Mouse (Mus musculus): ENCODE data around the gene Ankrd55. TPM values are rescaled to one million over a fixed set of nuclear protein-coding genes. Genes with fewer than 3 reads are reported as not detected.

Gene Ankrd55
- polyA plus RNA-seq, 2 experiments from 2014 or later, result 12.1 to 14.6 TPM

GRCm38 (mm10) chr13:112345542-112345941 lies 57.3 kb downstream of the Ankrd55 start:
- no peak for ATAC-seq

DNA sequence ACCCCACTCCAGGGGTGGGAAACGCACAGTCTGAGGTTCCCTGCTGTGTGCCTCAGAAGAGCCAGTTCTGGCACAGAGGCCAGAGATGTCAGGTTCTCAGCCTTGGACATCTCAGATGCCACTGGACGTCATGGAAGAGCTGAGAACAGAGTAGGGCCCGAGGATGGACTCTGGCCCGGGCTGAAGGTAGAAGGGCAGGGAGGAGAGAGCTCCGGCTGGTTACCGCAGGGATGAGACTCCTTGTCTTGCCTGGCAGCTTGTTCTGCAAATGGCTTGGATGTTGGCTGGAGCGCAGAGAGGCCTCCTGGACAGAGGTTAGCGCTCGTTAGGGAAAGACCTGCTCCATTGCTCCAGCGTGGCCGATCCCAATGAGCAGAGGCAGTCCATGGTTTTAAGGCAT lies 57.8 kb downstream of the Ankrd55 start:
- ATAC-seq, result no peak

DNA sequence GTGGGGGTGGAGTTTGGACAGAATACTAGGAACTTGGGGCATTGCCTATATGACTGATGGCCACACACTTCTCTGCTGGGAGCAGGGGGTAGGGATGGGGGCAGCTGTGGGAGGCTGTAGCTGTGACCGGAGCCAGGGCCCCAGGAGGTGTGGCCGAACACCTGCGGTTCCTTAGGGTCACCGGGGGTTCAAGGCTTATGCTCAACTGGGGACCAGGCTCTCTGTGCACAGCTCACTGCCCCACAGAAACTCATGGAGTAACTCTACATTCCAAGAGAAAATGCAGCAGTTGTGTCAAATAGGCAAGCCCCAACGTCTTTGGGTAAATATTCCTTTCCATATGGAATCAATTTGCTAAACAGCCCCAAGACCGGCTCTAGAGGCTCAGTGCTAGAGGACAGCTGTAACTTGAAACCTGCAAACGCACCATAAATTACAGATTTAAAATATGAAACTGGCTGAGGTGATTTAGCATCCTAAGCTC lies 58.5 kb downstream of the Ankrd55 start:
- no peak for ATAC-seq

DNA sequence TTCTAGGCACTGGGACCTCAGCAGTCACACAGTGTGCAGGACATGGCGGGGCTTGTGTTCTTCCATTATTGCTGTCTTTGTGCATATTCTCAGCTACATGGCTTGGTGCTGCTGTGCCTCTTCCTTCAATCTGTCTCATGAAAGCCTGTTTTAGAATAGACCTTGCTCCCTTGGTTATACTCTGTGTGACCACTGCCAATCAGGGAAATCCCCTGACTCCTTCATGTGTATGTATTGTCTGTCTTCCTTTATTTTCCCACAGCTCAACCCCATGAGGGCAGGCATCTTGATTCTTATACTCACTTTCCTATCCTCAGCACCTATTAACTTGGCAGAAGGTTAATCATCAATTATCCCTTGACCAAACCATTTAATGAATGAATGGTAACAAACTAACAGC lies 60.0 kb downstream of the Ankrd55 start:
- no peak for ATAC-seq

DNA sequence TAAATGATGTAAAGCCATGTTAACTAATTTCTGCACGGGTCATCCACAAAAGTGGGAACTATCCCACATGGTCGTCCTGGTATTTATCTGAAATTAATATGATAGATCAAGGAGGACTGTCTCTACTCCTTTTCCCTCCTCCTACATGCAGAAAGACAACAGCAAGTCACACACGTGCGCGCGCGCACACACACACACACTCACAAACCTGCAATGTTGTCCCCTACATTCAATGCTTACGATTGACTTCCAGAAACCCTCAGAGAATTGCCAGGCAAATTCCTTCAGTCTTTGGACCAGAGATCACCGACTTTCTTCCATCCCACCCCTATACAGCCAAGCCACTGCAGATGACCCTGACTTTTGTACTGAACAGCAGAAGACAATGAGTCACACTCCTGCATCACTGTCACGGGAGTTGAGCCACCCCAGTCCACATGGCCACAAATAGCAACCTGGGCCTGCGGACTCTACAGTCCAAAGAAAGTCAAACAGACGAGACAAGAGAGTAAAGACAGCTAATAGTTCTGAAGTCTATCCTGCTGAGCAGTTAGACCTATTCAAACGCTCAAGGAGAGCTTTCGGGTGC lies 60.7 kb downstream of the Ankrd55 start:
- no peak for ATAC-seq

- ATAC-seq, result no peak
Observed at GRCm38 (mm10) chr13:112349500-112349899, 61.2 kb downstream of the Ankrd55 start.

GRCm38 (mm10) chr13:112351943-112352342 lies 63.7 kb downstream of the Ankrd55 start:
- no peak for ATAC-seq

DNA sequence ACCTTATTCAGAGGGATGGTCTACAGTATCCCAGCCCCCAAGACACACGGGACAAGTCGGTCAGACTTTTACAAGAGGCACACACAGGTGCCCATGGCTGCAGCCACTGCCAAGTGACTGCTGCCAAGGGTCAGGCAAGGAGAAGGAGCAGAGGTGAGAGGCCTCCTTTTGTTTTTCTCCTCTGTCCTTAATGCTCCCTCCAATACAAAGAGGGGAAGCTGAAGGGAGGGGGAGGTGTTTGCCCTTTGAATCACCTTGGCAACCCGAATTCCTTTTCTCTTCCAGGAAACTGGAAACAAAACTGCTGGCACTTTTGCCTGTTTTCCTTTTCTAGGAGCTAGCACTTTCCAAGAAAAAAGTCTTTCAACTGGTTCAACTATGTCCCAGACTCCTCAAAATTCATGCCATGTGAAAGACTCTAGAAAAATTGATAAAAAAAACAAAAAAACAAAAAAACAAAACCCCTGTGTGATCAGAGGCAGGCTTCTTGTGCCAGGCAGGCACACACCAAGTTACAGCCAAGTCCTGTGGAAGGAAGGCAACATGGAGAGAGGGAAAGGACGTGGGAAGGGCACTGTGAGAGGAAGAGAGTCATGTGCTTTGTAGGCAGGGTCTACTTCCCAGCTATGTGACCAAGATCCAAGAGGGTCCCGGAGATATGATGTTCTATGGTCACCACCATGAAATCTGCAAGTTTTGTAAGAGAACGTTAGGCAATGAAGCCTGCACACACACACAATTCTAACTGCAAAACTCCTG lies 66.0 kb downstream of the Ankrd55 start:
- ATAC-seq, result no peak

DNA sequence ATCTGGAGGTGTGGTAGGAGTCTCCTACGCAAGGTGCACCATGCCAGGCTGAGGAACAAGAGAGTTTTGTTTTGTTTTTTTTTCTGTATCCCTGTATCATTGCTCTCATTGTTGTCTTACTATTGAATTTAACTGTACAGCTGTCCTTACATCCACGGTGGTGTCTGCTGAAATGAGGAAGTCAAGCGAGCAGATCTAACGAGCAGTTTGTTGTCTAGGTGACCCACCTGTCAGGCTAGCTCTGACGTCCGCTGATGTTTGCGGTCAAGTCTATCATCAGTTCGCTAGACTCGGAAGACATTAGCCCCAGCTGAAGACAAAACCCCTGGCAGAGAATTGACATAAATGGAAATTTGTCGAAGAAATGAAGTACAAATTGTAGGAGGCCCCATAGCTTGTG lies 66.7 kb downstream of the Ankrd55 start:
- ATAC-seq, result peak; percentile 78

GRCm38 (mm10) chr13:112355794-112356486 lies 67.7 kb downstream of the Ankrd55 start:
- peak; percentile 44 for ATAC-seq

GRCm38 (mm10) chr13:112361575-112361974 lies 73.3 kb downstream of the Ankrd55 start:
- ATAC-seq, result no peak

DNA sequence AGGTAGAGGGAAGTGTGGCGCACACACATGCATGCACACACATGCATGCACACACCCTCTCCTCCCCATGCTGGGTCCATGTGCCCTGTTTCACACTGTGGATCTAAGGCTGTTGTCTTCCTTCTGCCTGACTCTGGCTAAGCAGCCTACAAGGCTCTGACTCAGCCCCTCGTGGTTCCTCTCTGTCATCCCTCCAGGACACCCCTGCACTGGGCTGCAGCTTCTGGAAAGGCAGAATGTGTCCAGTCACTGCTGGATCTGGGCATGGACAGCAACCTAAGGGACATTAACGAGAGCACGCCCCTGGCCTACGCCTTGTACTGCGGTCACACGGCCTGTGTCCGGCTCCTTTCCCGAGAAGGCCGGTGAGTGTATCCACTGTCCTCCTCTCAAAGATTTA lies 75.0 kb downstream of the Ankrd55 start:
- no peak for ATAC-seq

DNA sequence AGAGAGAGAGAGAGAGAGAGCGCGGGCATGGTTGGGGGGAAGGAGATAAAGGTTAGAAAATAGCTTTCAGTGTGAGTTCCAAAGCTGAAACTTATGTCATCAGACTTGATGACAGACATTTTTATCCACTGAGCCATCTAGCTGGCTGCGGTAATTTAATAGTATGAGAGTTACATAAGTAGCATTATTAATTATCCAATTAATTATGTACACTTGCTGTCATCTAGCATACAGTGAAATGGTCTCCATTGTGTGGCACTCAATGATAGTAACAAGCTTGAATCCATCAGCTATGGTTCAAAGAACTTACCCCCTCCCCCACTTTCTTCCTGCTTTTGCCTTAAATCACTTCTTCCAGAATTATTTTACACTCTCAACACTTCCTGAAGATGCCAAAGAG lies 75.5 kb downstream of the Ankrd55 start:
- ATAC-seq, result no peak

- ATAC-seq, result no peak
Observed at GRCm38 (mm10) chr13:112364698-112365097, 76.4 kb downstream of the Ankrd55 start.

DNA sequence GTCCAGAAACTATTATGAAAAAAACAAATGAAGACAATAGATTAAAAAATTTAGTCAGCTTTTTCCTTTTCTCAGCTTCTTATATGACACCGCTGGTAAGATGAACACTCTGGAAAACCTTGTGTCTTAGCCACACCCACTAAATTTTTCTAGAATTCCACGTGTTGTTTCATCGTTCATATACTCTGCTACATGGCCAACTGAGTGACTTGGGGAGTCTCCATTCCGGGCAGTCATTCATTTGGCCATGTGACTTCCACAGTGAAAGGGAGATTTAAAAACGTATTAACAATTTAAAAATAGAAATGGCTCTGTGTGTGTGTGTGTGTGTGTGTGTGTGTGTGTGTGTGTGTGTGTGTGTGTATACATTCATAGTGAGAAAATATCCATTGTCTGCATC lies 77.1 kb downstream of the Ankrd55 start:
- ATAC-seq, result no peak

GRCm38 (mm10) chr13:112365762-112366161 lies 77.5 kb downstream of the Ankrd55 start:
- ATAC-seq, result no peak

DNA sequence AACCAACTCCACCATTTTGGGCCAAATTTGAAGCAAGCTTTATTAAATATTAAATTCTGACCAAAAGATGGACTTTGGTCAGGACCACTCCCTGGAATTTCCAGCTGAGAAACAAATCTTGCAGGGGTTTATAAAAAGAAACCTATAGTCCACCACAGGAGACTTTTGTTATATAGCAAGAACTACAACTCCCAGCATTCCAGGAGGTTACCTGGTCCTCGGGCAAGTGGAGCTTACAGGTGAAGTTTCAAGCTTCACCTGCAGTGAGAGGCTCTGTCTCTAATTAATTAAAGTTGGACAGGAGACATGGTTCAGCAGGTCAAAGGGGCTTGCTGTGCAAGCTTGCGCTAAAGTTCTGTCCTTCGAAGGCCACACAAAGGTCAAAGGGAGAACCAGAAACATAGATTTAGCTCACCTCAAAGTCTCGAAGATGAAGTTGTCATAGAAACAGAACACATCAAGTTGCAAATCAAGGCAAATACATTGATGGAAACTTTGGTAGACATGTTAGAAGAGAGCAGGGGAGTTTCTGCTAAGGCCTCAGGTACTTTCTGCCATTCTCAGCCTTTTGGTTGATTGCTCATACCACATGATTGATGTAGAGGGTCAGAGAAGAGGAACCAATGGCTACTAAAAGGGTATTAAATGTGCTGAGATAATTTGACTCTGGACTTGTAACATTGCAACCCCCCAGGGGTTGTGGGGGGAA lies 78.2 kb downstream of the Ankrd55 start:
- peak; percentile 29 for ATAC-seq

GRCm38 (mm10) chr13:112371729-112372128 lies 83.5 kb downstream of the Ankrd55 start:
- no peak for ATAC-seq

- ATAC-seq, result peak; percentile 45
Observed at GRCm38 (mm10) chr13:112375766-112376165, 87.5 kb downstream of the Ankrd55 start.

- ATAC-seq, result no peak
Observed at GRCm38 (mm10) chr13:112378782-112379305, 90.6 kb downstream of the Ankrd55 start.

DNA sequence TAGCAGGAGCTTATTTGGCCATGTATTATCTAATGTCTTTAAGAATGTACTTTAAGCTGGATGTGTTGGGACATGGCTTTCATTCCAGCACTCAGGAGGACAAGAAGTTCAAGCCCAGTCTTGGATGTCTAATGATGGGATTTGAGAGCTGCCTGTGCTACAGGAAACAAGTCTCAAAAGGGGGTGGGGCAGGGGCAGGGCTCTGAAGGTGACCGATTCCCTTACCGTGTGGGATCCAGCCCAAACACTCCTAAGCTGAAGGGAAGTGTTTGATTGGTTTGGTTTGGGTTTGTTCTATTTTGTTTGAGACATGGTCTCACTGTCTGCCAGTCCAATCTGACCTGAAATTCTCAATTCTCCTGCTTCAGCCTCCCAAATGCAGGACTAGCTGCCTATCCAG lies 93.2 kb downstream of the Ankrd55 start:
- ATAC-seq, result no peak

GRCm38 (mm10) chr13:112382457-112382856 lies 94.2 kb downstream of the Ankrd55 start:
- ATAC-seq, result no peak

DNA sequence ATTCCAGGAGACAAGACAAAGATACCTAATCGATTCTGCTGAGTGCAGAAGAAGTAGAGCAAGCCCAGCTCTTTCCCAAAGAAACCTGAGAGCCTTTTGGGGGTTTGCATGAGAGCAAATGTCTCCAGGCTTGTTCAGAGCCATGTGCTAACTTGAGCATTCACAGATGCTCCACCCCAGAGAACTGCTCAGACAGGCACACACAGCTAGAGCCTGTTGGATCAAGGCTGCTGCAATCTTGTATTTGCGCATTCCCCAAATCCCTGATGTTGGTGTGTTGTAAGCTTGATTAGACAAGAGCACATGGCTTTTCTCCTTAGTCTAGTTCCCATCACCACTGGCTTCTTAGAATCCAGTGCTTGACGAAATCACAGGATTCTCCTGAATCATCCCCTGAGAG lies 94.7 kb downstream of the Ankrd55 start:
- ATAC-seq, result no peak
